Mouse (Mus musculus): Measurements from ENCODE around the gene Usp15.

DNA sequence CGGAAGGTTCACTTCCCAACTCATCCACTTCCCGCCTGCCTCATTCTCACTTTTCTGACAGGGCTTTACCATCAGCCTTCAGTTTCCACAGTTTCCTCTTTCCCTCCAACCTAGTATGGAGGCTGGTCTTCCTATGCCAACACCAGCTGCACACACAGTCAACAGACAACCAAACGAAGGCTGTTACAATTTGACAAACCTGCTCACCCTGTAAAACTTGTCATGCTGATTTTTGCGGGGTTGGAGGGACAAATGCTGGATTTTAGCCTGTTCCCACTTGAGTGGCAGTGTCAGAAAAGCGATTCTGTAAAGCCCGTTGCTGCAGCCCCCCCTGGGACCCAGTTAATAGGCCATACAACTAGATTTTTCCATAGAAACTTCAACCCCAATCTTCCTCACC is 9.5 kb downstream of the Usp15 start:
- no peak for TF ChIP-seq CTCF (conservative IDR thresholded peaks at IDR 0.05 in 1 of 2, IDR thresholded peaks at IDR 0.05 in 1 of 2; ENCODE audit: low read depth in 2 of 2, low read length in 2 of 2)
- no peak for TF ChIP-seq POLR2A (IDR thresholded peaks at IDR 0.05; ENCODE audit: low read depth, low read length)

Measured in CH12.LX (cell line).